Mouse (Mus musculus) MEL (cell line): Measurements from ENCODE around the gene Jak3. TPM values are rescaled to one million over a fixed set of nuclear protein-coding genes. Genes with fewer than 3 reads are reported as not detected.

ENCODE experiments used
- DNase-seq: peaks from one replicate; pipeline ENCODE4 v3.0.0; 2011; ENCODE audit warnings: low read depth, low spot score
- H3K27ac ChIP-seq: 2 replicates; pipeline ENCODE4 v1.5.1; 2012; ENCODE audit warnings: low read depth, mild to moderate bottlenecking, control low read depth, low read length, moderate library complexity; ENCODE audit not compliant: control insufficient read depth
- H3K27me3 ChIP-seq, 2 experiments: fragments of 150-350 bp in 1 of 2; sonication (generic) in 1 of 2; 2 replicates each; pipeline ENCODE4 v1.6.1; 2012; ENCODE audit warnings: low read length in 2 of 2, mild to moderate bottlenecking in 2 of 2, improper control_type of control experiment in 1 of 2, moderate library complexity in 1 of 2; ENCODE audit not compliant: insufficient read depth in 2 of 2, control insufficient read depth in 1 of 2
- H3K36me3 ChIP-seq, 2 experiments: 2 replicates each; pipeline ENCODE4 v1.6.1; 2012 to 2014; ENCODE audit warnings: low read length in 2 of 2, improper control_type of control experiment in 1 of 2, inconsistent platforms in 1 of 2, mild to moderate bottlenecking in 1 of 2; ENCODE audit not compliant: insufficient read depth in 2 of 2, control insufficient read depth in 1 of 2
- H3K4me1 ChIP-seq, 2 experiments: fragments of 150-350 bp in 1 of 2; sonication (generic) in 1 of 2; 2 replicates each; pipeline ENCODE4 v1.6.1; 2012; ENCODE audit warnings: low read length in 2 of 2, improper control_type of control experiment in 1 of 2, mild to moderate bottlenecking in 1 of 2; ENCODE audit not compliant: insufficient read depth in 2 of 2, control insufficient read depth in 1 of 2
- H3K4me3 ChIP-seq, 2 experiments: fragments of 150-350 bp in 1 of 2; sonication (generic) in 1 of 2; 2 replicates each; pipeline ENCODE4 v1.5.1; 2012; ENCODE audit warnings: low read depth in 2 of 2, low read length in 2 of 2, mild to moderate bottlenecking in 2 of 2, moderate library complexity in 2 of 2, control low read depth in 1 of 2, improper control_type of control experiment in 1 of 2; ENCODE audit not compliant: control insufficient read depth in 1 of 2, insufficient read depth in 1 of 2
- H3K79me2 ChIP-seq: 2 replicates; pipeline ENCODE4 v1.6.1; 2012; ENCODE audit warnings: mild to moderate bottlenecking, low read length, moderate library complexity; ENCODE audit not compliant: control insufficient read depth, poor library complexity, insufficient read depth
- H3K9ac ChIP-seq: 2 replicates; pipeline ENCODE4 v1.6.1; 2012; ENCODE audit warnings: low read depth, mild to moderate bottlenecking, control low read depth, low read length, moderate library complexity; ENCODE audit not compliant: control insufficient read depth, poor library complexity, severe bottlenecking
- H3K9me3 ChIP-seq: fragments of 150-350 bp; sonication (generic); replicated peaks from 2 replicates; pipeline ENCODE4 v1.6.1; 2012; ENCODE audit warnings: mild to moderate bottlenecking, low read length, improper control_type of control experiment, moderate library complexity; ENCODE audit not compliant: insufficient read depth
- CHD1 ChIP-seq: IDR thresholded peaks from 2 replicates; pipeline ENCODE4 v1.6.1; 2012; ENCODE audit warnings: low read depth, mild to moderate bottlenecking, inconsistent platforms, low read length, improper control_type of control experiment
- CTCF ChIP-seq, 3 experiments: IDR thresholded peaks in 2 of 3; conservative IDR thresholded peaks in 1 of 3; 2 replicates each; pipeline ENCODE4 v1.5.1; 2011 to 2012; ENCODE audit warnings: low read length in 3 of 3, low read depth in 2 of 3, mild to moderate bottlenecking in 2 of 3, improper control_type of control experiment in 1 of 3, inconsistent platforms in 1 of 3, mixed read lengths in 1 of 3, moderate library complexity in 1 of 3; ENCODE audit not compliant: control insufficient read depth in 1 of 3, insufficient read depth in 1 of 3, poor library complexity in 1 of 3, severe bottlenecking in 1 of 3
- EP300 ChIP-seq, 2 experiments: IDR thresholded peaks; 2 replicates each; pipeline ENCODE4 v1.6.1; 2011; ENCODE audit warnings: improper control_type of control experiment in 2 of 2, low read length in 2 of 2, low read depth in 1 of 2, mild to moderate bottlenecking in 1 of 2
- GABPA ChIP-seq: IDR thresholded peaks from 2 replicates; pipeline ENCODE4 v1.6.1; 2012; ENCODE audit warnings: low read depth, mild to moderate bottlenecking, inconsistent platforms, low read length, improper control_type of control experiment, moderate library complexity
- HCFC1 ChIP-seq: IDR thresholded peaks from 2 replicates; pipeline ENCODE4 v1.6.1; 2012; ENCODE audit warnings: low read depth, mild to moderate bottlenecking, inconsistent platforms, low read length, improper control_type of control experiment, moderate library complexity
- JUND ChIP-seq: IDR thresholded peaks from 2 replicates; pipeline ENCODE4 v1.6.1; 2011; ENCODE audit warnings: low read depth, mild to moderate bottlenecking, improper control_type of control experiment, low read length
- KAT2A ChIP-seq: conservative IDR thresholded peaks from 2 replicates; pipeline ENCODE4 v1.6.1; 2012; ENCODE audit warnings: low read depth, low read length, improper control_type of control experiment, inconsistent platforms
- MAFK ChIP-seq: IDR thresholded peaks from 2 replicates; pipeline ENCODE4 v1.6.1; 2011; ENCODE audit warnings: low read depth, mild to moderate bottlenecking, low read length, improper control_type of control experiment, borderline replicate concordance
- MAX ChIP-seq: IDR thresholded peaks from 2 replicates; pipeline ENCODE4 v1.6.1; 2011; ENCODE audit warnings: low read length, improper control_type of control experiment
- MXI1 ChIP-seq: IDR thresholded peaks from 2 replicates; pipeline ENCODE4 v1.6.1; 2011; ENCODE audit warnings: mild to moderate bottlenecking, low read depth, low read length, improper control_type of control experiment
- MYB ChIP-seq: IDR thresholded peaks from 2 replicates; pipeline ENCODE4 v1.6.1; 2011; ENCODE audit warnings: mild to moderate bottlenecking, low read depth, low read length, improper control_type of control experiment
- MYC ChIP-seq: IDR thresholded peaks from 2 replicates; pipeline ENCODE4 v1.6.1; 2011; ENCODE audit warnings: low read depth, mild to moderate bottlenecking, low read length, improper control_type of control experiment, moderate library complexity
- RAD21 ChIP-seq: IDR thresholded peaks from 2 replicates; pipeline ENCODE4 v1.6.1; 2011; ENCODE audit warnings: mild to moderate bottlenecking, low read depth, low read length, improper control_type of control experiment
- RCOR1 ChIP-seq: IDR thresholded peaks from 2 replicates; pipeline ENCODE4 v1.6.1; 2012; ENCODE audit warnings: low read depth, mild to moderate bottlenecking, inconsistent platforms, low read length, improper control_type of control experiment
- SMC3 ChIP-seq: IDR thresholded peaks from 2 replicates; pipeline ENCODE4 v1.6.1; 2011; ENCODE audit warnings: low read depth, low read length, improper control_type of control experiment
- USF1 ChIP-seq: IDR thresholded peaks from 2 replicates; pipeline ENCODE4 v1.6.1; 2014; ENCODE audit warnings: low read depth, mild to moderate bottlenecking, inconsistent platforms, low read length, improper control_type of control experiment, moderate library complexity
- USF2 ChIP-seq, 2 experiments: IDR thresholded peaks; 2 replicates each; pipeline ENCODE4 v1.6.1; 2011 to 2012; ENCODE audit warnings: improper control_type of control experiment in 2 of 2, low read length in 2 of 2, borderline replicate concordance in 1 of 2, inconsistent platforms in 1 of 2, low read depth in 1 of 2, mild to moderate bottlenecking in 1 of 2; ENCODE audit not compliant: insufficient read depth in 1 of 2
- ZC3H11A ChIP-seq: IDR thresholded peaks from 2 replicates; pipeline ENCODE4 v1.6.1; 2012; ENCODE audit warnings: low read depth, mild to moderate bottlenecking, inconsistent platforms, low read length, improper control_type of control experiment
- ZMIZ1 ChIP-seq: IDR thresholded peaks from 2 replicates; pipeline ENCODE4 v1.6.1; 2012; ENCODE audit warnings: low read depth, mild to moderate bottlenecking, inconsistent platforms, low read length, improper control_type of control experiment, moderate library complexity
- ZNF384 ChIP-seq: IDR thresholded peaks from 2 replicates; pipeline ENCODE4 v1.6.1; 2012; ENCODE audit warnings: low read depth, mild to moderate bottlenecking, inconsistent platforms, low read length, improper control_type of control experiment
- polyA plus RNA-seq, 2 experiments: library from polyadenylated mRNA; stranded (reverse) in 1 of 2; unstranded in 1 of 2; fragments of >175 nt in 1 of 2; fragments of >200 nt in 1 of 2; gene quantifications; 2 replicates each; pipeline versions ENCODE4 v1.2.1 to v1.2.4; 2012; ENCODE audit warnings: low replicate concordance in 2 of 2, low read depth in 1 of 2; ENCODE audit not compliant: insufficient read length in 2 of 2, insufficient read depth in 1 of 2, missing spikeins in 1 of 2
- total RNA-seq: library from RNA; depleted of rRNA; stranded (reverse); fragments of 300-350 nt; gene quantifications from 2 replicates; pipeline ENCODE4 v1.2.3, GENCODE M21; 2012

Jak3 gene
- total and polyA plus RNA-seq, 3 experiments, result 5.1 to 12.4 TPM; not detected in 1

DNA sequence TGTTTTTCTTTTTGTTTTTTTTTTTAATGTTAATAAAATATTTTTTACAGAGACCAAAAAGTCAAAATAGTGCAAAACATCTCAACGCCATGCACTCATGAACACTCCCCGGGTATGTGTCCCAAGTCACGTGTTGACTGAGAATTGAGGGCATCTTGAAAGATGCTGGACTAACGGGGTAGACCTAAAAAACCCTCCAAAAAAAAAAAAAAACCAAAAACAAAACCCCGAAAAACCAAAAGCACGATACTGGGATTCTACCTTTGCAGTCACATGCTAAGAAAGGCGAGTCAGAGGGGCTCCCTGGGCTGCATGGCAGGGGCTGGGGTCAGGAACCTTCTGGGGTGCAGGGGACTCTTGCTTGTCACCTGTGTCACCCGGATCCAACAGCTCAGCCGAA lies 49.3 kb upstream of the Jak3 start:
- no peak for TF ChIP-seq MYC
- no peak for TF ChIP-seq RAD21
- TF ChIP-seq RCOR1, result no peak
- TF ChIP-seq USF2 (IDR thresholded peaks at IDR 0.05; ENCODE audit: borderline replicate concordance in 1 of 2, insufficient read depth in 1 of 2, low read depth in 1 of 2, low read length in 2 of 2), result no peak
- no peak for TF ChIP-seq KAT2A
- TF ChIP-seq EP300 (IDR thresholded peaks at IDR 0.05; ENCODE audit: low read depth in 1 of 2, low read length in 2 of 2), result no peak
- no peak for TF ChIP-seq ZNF384
- TF ChIP-seq MXI1, result no peak
- TF ChIP-seq MAX, result no peak
- no peak for TF ChIP-seq ZC3H11A
- no peak for TF ChIP-seq ZMIZ1
- no peak for TF ChIP-seq SMC3
- TF ChIP-seq USF1, result no peak
- TF ChIP-seq MAFK, result no peak
- no peak for TF ChIP-seq GABPA
- TF ChIP-seq MYB, result no peak
- no peak for TF ChIP-seq CTCF (IDR thresholded peaks at IDR 0.05 in 2 of 3, conservative IDR thresholded peaks at IDR 0.05 in 1 of 3; ENCODE audit: control insufficient read depth in 1 of 3, insufficient read depth in 1 of 3, low read depth in 2 of 3, low read length in 3 of 3, poor library complexity in 1 of 3, severe bottlenecking in 1 of 3)
- no peak for TF ChIP-seq HCFC1
- TF ChIP-seq JUND, result no peak
- no peak for TF ChIP-seq CHD1
- TF ChIP-seq, all 39 proteins: peak for 0
- H3K79me2 ChIP-seq, result no peaks in the 10 kb centered on the region; the same call in 1 of the 2 replicates
- no peaks in the 10 kb centered on the region for H3K27me3 ChIP-seq
- peaks cover 5% of the 10 kb centered on the region in 2 experiments for H3K36me3 ChIP-seq
- no peak overlapping the region for H3K9ac ChIP-seq
- peaks cover 2 to 26% of the 10 kb centered on the region in 2 experiments; a peak in 3 of 4 replicates for H3K4me1 ChIP-seq
- DNase-seq, result no peak
- H3K4me3 ChIP-seq, result no peak overlapping the region
- H3K27ac ChIP-seq, result no peak overlapping the region
- H3K9me3 ChIP-seq, result no peaks in the 10 kb centered on the region
